Mouse (Mus musculus) small intestine, adult 2 months (tissue): ENCODE data around the gene Lrrc74a. TPM values are rescaled to one million over a fixed set of nuclear protein-coding genes. Genes with fewer than 3 reads are reported as not detected.

Source experiments
- H3K27ac ChIP-seq: fragments of 200-500 bp; 2 replicates; pipeline ENCODE4 v1.5.1; 2012; ENCODE audit warnings: low read depth, low read length, control low read depth, inconsistent platforms; ENCODE audit not compliant: insufficient read depth
- H3K27me3 ChIP-seq: fragments of 200-500 bp; 2 replicates; pipeline ENCODE4 v1.6.1; 2012; ENCODE audit warnings: mild to moderate bottlenecking, moderate library complexity, low read length, inconsistent platforms; ENCODE audit not compliant: control insufficient read depth, insufficient read depth
- H3K36me3 ChIP-seq: fragments of 200-500 bp; 2 replicates; pipeline ENCODE4 v1.6.1; 2012; ENCODE audit warnings: mild to moderate bottlenecking, low read length, control low read depth, inconsistent platforms; ENCODE audit not compliant: control insufficient read depth, insufficient read depth
- H3K4me1 ChIP-seq: fragments of 200-500 bp; 2 replicates; pipeline ENCODE4 v1.6.1; 2012; ENCODE audit warnings: low read length, inconsistent platforms, mixed read lengths; ENCODE audit not compliant: control insufficient read depth, insufficient read depth, insufficient read length
- H3K4me3 ChIP-seq: fragments of 200-500 bp; 2 replicates; pipeline ENCODE4 v1.5.1; 2012; ENCODE audit warnings: low read depth, mild to moderate bottlenecking, control low read depth, inconsistent platforms, low read length, moderate library complexity
- CTCF ChIP-seq: fragments of 200-500 bp; IDR thresholded peaks from 2 replicates; pipeline ENCODE4 v1.5.1; 2012; ENCODE audit warnings: low read depth, mild to moderate bottlenecking, control low read depth, inconsistent platforms, low read length, moderate library complexity, mixed read lengths; ENCODE audit not compliant: insufficient replicate concordance, insufficient read length; ENCODE audit errors: extremely low read depth
- POLR2A ChIP-seq: fragments of 200-500 bp; IDR thresholded peaks from 2 replicates; pipeline ENCODE4 v1.6.1; 2012; ENCODE audit warnings: low read depth, mild to moderate bottlenecking, control low read depth, inconsistent platforms, low read length, moderate library complexity
- WGBS: fragments of 180-500 bp; shearing (Covaris S2); methylation state at CpG from one replicate; pipeline ENCODE4 v1.1.7; 2018; 5-methylcytosine and 5-hydroxymethylcytosine counted together
- polyA plus RNA-seq: library from polyadenylated mRNA; depleted of rRNA; stranded (reverse); fragments of >200 nt; gene quantifications from 2 replicates; pipeline ENCODE4 v1.2.3, GENCODE M21; 2012

The Lrrc74a gene
- polyA plus RNA-seq, 1 experiment: not detected

GRCm38 (mm10) chr12:86699965-86700926, 33.9 kb upstream of the Lrrc74a start:
- Histone ChIP-seq H3K36me3 (no peaks in the 10 kb centered on the region), H3K4me1 (no peaks in the 10 kb centered on the region), H3K4me3 (no peak overlapping the region), H3K27me3 (no peaks in the 10 kb centered on the region), H3K27ac (no peak overlapping the region)
- TF ChIP-seq POLR2A (no peak), CTCF (no peak)
- WGBS: 60% methylated on average over 19 of the region's 19 CpGs

- Histone ChIP-seq H3K4me3 (no peak overlapping the region), H3K27ac (no peak overlapping the region), H3K4me1 (no peaks in the 10 kb centered on the region), H3K27me3 (no peaks in the 10 kb centered on the region), H3K36me3 (no peaks in the 10 kb centered on the region)
- TF ChIP-seq CTCF (no peak), POLR2A (no peak)
- 78% methylated on average over 4 of the region's 4 CpGs for WGBS
Measured at GRCm38 (mm10) chr12:86700927-86701310, 33.2 kb upstream of the Lrrc74a start.

- Histone ChIP-seq H3K36me3 (no peaks in the 10 kb centered on the region), H3K27me3 (no peaks in the 10 kb centered on the region), H3K4me3 (no peak overlapping the region), H3K27ac (no peak overlapping the region), H3K4me1 (no peaks in the 10 kb centered on the region)
- WGBS: 91% methylated on average over 4 of the region's 4 CpGs
- TF ChIP-seq POLR2A (no peak), CTCF (no peak)
Measured at GRCm38 (mm10) chr12:86701491-86701890, 32.7 kb upstream of the Lrrc74a start.

GRCm38 (mm10) chr12:86702690-86703089, 31.5 kb upstream of the Lrrc74a start:
- no peaks in the 10 kb centered on the region for H3K4me1 ChIP-seq
- no peak overlapping the region for H3K4me3 ChIP-seq
- TF ChIP-seq CTCF (no peak), POLR2A (no peak)
- no peak overlapping the region for H3K27ac ChIP-seq
- 94% methylated on average over 3 of the region's 3 CpGs for WGBS
- H3K36me3 ChIP-seq: no peaks in the 10 kb centered on the region
- no peaks in the 10 kb centered on the region for H3K27me3 ChIP-seq

GRCm38 (mm10) chr12:86705843-86706242, 28.3 kb upstream of the Lrrc74a start:
- Histone ChIP-seq H3K4me1 (no peaks in the 10 kb centered on the region), H3K4me3 (no peak overlapping the region), H3K27me3 (no peaks in the 10 kb centered on the region), H3K36me3 (no peaks in the 10 kb centered on the region), H3K27ac (no peak overlapping the region)
- 84% methylated on average over 5 of the region's 5 CpGs for whole genome bisulfite sequencing
- TF ChIP-seq POLR2A (no peak), CTCF (no peak)

- TF ChIP-seq POLR2A (no peak), CTCF (no peak)
- 73% methylated on average over 5 of the region's 5 CpGs for WGBS
- Histone ChIP-seq H3K36me3 (no peaks in the 10 kb centered on the region), H3K4me3 (no peak overlapping the region), H3K4me1 (no peaks in the 10 kb centered on the region), H3K27ac (no peak overlapping the region), H3K27me3 (no peaks in the 10 kb centered on the region)
Measured at GRCm38 (mm10) chr12:86714026-86714425, 20.1 kb upstream of the Lrrc74a start.

- H3K36me3 ChIP-seq: no peaks in the 10 kb centered on the region
- no peak for TF ChIP-seq POLR2A
- TF ChIP-seq CTCF: peak; percentile 48; the same call in 1 of the 2 replicates
- no peak overlapping the region for H3K27ac ChIP-seq
- 69% methylated on average over 5 of the region's 5 CpGs for WGBS
- H3K4me1 ChIP-seq: no peaks in the 10 kb centered on the region
- H3K4me3 ChIP-seq: no peak overlapping the region
- H3K27me3 ChIP-seq: no peaks in the 10 kb centered on the region
Measured at GRCm38 (mm10) chr12:86715401-86715800, 18.8 kb upstream of the Lrrc74a start.
